Comparison of ENCODE assay signal across 8 mouse cellular contexts in genomic region chr10:59978873-59979743, GRCm38 (mm10). TPM values are rescaled to one million over a fixed set of nuclear protein-coding genes. Genes with fewer than 3 reads are reported as not detected.
DNase-seq lines count a peak whose midpoint lies in the region; ATAC-seq and TF ChIP-seq lines count a peak whose summit lies in the region.

No protein-coding gene starts in this region.

- H3K9ac ChIP-seq in lung, embryonic 16.5 days (ENCODE audit: low read length), result no peak overlapping the region

- ATAC-seq in lung, embryonic 16.5 days (ENCODE audit: low read depth), result peak; percentile 80

- peak; percentile 10; the same call in 1 of the 2 replicates for TF ChIP-seq CTCF in layer of hippocampus, adult 2 months (conservative IDR thresholded peaks at IDR 0.05)

- no peak for DNase-seq in layer of hippocampus, adult 2 months (ENCODE audit: low spot score in 2 of 2)
- no peak for DNase-seq in layer of hippocampus, adult 9-11 months
- DNase-seq in heart, adult 8-10 months (ENCODE audit: low spot score), result peak; percentile 87
- peak; percentile 81 for DNase-seq in kidney, adult 11 months
- peak; percentile 57 for DNase-seq in right cerebral cortex, postnatal 4 days
- DNase-seq in spleen, postnatal 14 days (ENCODE audit: low spot score in 2 of 2), result no peak

- H3K36me3 ChIP-seq in lung, embryonic 16.5 days (ENCODE audit: control insufficient read depth, insufficient read depth, low read length), result no peaks in the 10 kb centered on the region

- WGBS in lung, embryonic 16.5 days, result 17% methylated on average over 11 of the region's 11 CpGs

- H3K27me3 ChIP-seq in lung, embryonic 16.5 days (ENCODE audit: control insufficient read depth, insufficient read depth, low read depth, low read length), result no peaks in the 10 kb centered on the region

- no peak overlapping the region for H3K4me3 ChIP-seq in layer of hippocampus, adult 2 months
- H3K4me3 ChIP-seq in brown adipose tissue, adult 24 weeks (ENCODE audit: insufficient read depth, low read depth, low read length), result no peak overlapping the region
- H3K4me3 ChIP-seq in lung, embryonic 16.5 days (ENCODE audit: low read length), result no peak overlapping the region

- no peaks in the 10 kb centered on the region for H3K9me3 ChIP-seq in lung, embryonic 16.5 days (ENCODE audit: control insufficient read depth, low read length)

- H3K4me2 ChIP-seq in lung, embryonic 16.5 days (ENCODE audit: low read depth, low read length), result peak overlapping the region; percentile 25; the same call in 1 of the 2 replicates

- peaks cover 47% of the 10 kb centered on the region for H3K4me1 ChIP-seq in brown adipose tissue, adult 24 weeks (ENCODE audit: control insufficient read depth, insufficient read depth, insufficient read length, low read length)
- H3K4me1 ChIP-seq in lung, embryonic 16.5 days (replicated peaks; ENCODE audit: control insufficient read depth, insufficient read depth, low read length), result peaks cover 32% of the 10 kb centered on the region

- H3K27ac ChIP-seq in layer of hippocampus, adult 2 months, result peak overlapping the region; percentile 87
- peak overlapping the region; percentile 80 for H3K27ac ChIP-seq in brown adipose tissue, adult 24 weeks (replicated peaks; ENCODE audit: low read depth, low read length)
- H3K27ac ChIP-seq in lung, embryonic 16.5 days (ENCODE audit: low read length), result peak overlapping the region; percentile 62

RNA-seq across cellular contexts. Expression of gene Ascc1, which starts 23.5 kb away (rescaled TPM):
- total RNA-seq in layer of hippocampus, adult 2 months (2021), result 10 to 100 TPM; 15.3 to 17.2 TPM
- 19.2 and 20.6 TPM in 2 replicates for polyA plus RNA-seq in brown adipose tissue, adult 24 weeks (2012; ENCODE audit: insufficient read depth, insufficient read length, missing spikeins)
- 10 to 100 TPM; 22.3 to 26.7 (median 24.4) TPM for total RNA-seq in heart, adult 8-10 months (2022)
- polyA plus RNA-seq in lung, embryonic 16.5 days (2015; fragmentation: Nextera tagmentation; extraction: Ambion mirVana), result 48.2 and 51.6 TPM in 2 replicates

RNA-seq across cellular contexts. Expression of gene Anapc16, which starts 23.8 kb away (rescaled TPM):
- 10 to 100 TPM; 64.8 to 71.4 TPM for total RNA-seq in layer of hippocampus, adult 2 months (2021)
- 59.1 and 60.8 TPM in 2 replicates for polyA plus RNA-seq in brown adipose tissue, adult 24 weeks (2012; ENCODE audit: insufficient read depth, insufficient read length, missing spikeins)
- 10 to 100 TPM; 59.0 to 88.1 (median 74.3) TPM for total RNA-seq in heart, adult 8-10 months (2022)
- polyA plus RNA-seq in lung, embryonic 16.5 days (2015; fragmentation: Nextera tagmentation; extraction: Ambion mirVana), result 103 and 104 TPM in 2 replicates

RNA-seq across cellular contexts. Expression of gene Ddit4, which starts 27.5 kb away (rescaled TPM):
- 10 to 100 TPM; 63.6 to 66.7 TPM for total RNA-seq in layer of hippocampus, adult 2 months (2021)
- polyA plus RNA-seq in brown adipose tissue, adult 24 weeks (2012; ENCODE audit: insufficient read depth, insufficient read length, missing spikeins), result 6.1 and 17.7 TPM in 2 replicates
- 10 to 100 TPM; 22.1 to 74.4 (median 55.6) TPM for total RNA-seq in heart, adult 8-10 months (2022)
- 36.3 and 39.3 TPM in 2 replicates for polyA plus RNA-seq in lung, embryonic 16.5 days (2015; fragmentation: Nextera tagmentation; extraction: Ambion mirVana)

Comparison
In these comparisons a context has a peak if more than half of its experiments do, and no peak if none do; other contexts are left out.
1. DNase-seq: peak in heart, adult 8-10 months (single experiment), kidney, adult 11 months (single experiment) and right cerebral cortex, postnatal 4 days (single experiment); none in layer of hippocampus, adult 2 months (0 of 2), layer of hippocampus, adult 9-11 months (single experiment) and spleen, postnatal 14 days (0 of 2).
2. Peak in every context shown above with its lines, with median percentiles within 50 percentile points of each other: H3K27ac ChIP-seq.